Mouse (Mus musculus): ENCODE results near the gene Ces5a.
"Not testable (repeated sequence)": the region's sequence is repeated elsewhere in the genome, so short reads cannot be mapped to it uniquely, and the experiment has no call there.

Ces5a gene

DNA sequence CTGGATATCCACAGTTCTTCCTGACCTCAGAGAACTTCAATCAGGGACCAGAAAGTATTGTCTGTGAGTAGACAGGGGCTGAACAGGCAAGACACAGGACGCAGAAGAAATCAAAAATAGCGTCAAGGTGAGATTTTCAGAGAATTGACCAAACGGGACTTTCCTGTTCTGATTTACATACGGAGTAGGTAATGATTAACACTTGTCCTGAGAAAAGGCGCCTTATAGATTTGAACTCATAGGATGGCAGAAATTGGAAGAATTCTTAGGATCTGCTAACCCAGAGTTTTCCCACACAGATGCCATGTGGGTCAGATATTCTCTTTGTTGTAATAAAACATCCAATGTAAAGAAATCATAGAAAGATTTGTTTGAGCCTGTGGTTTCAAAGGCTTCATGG lies at the start of gene Ces5a:
Gene Ces5a, minus strand, starts transcription at position 101 of the 400 bp plus-strand sequence.
- no peak for DNase-seq (ENCODE audit: low read depth)

DNA sequence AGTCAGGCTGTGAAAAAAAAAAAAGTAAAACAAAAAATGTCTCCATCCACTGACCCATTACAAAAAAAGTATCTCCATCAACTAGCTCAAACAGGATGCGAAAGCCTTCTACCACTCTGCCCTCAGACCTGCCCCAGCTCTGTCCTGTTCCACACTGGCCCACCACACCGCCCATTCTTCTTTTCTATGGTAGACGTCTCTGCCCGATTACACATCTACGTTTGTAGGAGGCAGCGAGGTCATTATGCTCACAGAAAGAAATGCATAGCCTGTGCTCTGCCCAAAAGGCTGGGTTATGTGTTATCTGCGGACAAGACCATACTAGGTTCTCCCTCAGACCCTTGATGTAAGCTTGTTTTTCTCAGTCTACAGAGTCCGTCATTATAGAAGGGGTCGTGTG lies 37.2 kb upstream of the Ces5a start:
- no peak for DNase-seq (ENCODE audit: low read depth)

DNA sequence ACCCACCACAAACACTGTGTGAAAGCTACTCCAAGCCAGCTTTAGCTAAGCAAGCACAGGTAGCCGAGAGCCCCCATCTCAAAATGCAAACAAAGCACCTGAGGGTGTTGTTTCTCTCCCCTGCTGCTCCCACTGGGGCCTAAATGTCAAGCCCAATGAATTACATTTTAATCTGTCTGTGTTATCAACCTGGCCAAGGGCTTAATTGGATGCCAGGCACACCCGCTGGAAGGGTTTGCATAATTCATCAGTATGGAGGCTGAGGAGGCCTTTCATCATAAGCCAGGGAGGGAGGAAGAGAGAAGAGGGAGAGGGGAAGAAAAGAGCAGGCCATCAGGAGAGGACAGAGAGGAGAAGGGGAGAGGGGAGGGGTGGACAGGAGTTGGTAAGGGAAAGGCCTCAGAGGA lies 36.5 kb upstream of the Ces5a start:
- no peak for DNase-seq (ENCODE audit: low read depth)

DNA sequence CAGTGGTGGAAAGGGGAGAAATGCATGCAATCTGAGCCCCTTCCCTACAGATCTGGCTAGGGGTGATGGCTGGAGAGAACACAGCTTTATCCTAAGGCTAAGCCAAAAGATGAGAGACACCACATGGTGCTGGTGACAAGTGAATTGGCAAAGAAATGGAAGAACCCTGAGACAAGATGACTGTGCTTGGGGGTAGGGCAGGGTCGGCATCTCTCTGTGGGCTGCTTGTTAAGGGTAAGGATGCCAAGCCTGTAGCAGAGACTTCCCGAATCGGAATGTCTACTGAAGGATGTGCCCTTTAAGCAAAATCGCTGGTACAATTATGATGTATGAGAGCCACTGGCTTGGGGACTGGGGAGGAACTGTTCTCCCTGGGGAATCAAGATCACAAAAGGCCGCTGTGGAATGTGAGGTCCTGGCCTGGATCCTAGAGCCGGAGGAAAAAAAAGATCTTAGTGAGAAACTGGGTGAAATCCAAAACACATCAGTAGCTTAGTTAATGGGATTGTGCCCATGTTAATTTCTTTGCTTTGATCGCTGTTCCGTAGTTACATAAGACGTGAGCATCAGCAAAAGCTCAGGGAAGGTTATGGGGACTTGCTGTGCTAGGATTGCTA lies 35.8 kb upstream of the Ces5a start:
- DNase-seq (ENCODE audit: low read depth): no peak

DNA sequence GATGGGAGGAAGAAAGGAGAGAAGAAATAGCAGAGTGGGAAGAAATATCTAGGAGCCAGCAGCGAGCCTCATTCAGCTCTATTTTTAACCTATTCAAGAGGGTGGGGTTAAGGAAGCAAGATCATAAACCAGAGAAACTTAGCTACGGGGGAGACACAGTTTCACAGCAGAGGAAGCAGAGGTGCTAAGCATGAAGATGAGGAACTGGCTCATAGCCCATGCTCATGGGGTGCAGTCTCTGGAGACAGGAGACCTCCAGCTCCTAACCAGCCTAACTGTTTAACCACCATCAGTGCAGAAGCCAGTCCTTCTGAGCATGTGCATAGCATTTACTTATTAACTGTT lies 34.5 kb upstream of the Ces5a start:
- no peak for DNase-seq (ENCODE audit: low read depth)

DNA sequence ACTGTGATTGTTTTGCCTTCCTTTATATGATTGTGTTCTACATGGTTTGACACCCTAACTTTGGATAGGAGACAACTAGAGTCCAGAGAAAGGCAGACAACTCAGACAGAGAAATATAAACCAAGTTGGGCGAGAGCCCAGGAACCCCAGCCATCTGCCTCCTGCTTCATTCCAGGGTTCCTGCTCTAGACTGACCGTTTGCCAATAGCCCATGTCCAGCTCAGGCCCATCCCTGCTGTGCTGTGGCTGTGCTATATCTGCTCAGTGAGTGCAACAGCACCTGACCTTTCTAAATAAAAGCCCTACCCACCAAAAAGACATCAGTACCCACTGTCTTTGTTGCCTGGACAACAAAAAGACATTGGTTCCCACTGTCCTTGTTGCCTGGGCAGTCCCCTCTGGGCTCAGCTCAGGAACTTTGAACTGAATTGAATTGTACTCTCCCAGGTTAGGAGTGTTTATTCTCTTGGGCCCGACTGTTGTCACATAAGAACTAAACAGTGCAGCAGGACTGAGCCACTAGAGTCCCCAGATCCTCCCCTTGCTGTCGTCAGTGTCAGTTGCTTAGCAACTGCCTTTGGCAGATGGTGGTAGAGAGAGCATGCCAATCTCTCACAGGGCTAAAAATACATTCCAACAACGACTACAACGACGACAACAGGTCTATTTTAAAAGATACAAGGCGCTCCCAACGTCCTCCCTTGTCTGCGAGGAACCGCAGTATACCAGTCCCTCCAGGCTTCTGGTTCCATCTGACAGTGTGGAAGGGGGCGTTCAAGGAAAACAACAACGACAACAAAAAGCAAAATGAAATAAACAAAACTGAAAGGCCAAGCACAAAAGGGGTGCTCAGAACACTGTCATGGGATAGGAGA lies 33.9 kb upstream of the Ces5a start:
- no peak for DNase-seq (ENCODE audit: low read depth)

DNA sequence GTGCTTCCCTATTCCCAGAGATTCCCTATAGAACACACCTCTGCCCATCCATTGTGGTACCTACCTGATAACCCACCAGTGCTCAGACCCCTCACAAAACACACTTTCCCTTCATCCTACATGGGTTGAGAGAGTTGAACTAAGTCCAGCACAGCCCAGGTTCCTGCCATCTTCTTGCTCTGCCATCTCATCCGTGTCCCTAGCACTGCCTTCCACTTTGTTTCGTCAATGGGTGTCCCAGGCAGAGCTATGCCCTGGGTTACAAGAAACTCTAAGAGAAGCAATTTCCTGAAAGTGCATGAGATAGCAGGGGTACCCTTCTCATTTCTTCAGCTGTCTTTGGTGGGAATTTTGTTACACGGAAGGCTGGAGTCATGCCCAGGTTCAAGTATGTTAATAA lies 33.0 kb upstream of the Ces5a start:
- no peak for DNase-seq (ENCODE audit: low read depth)

DNA sequence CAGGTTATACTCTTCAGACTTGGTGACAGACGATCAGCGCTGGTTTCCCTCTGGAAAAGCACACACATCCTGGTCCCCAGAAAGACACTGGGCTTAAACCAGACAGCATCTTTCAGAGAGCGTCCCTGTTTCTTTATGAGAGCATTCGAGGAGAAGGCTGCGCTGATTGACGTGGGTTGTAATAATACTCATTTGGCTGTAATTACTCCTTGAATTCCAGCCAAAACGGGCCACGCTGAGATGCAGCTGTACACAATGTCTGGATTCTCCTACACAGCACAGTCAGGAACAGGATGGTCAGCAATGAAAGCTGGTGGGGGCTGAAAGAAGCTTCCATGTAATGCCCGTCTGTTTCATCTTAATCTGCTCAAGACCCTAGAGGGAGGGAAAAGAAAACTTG lies 31.5 kb upstream of the Ces5a start:
- no peak for DNase-seq (ENCODE audit: low read depth)

DNA sequence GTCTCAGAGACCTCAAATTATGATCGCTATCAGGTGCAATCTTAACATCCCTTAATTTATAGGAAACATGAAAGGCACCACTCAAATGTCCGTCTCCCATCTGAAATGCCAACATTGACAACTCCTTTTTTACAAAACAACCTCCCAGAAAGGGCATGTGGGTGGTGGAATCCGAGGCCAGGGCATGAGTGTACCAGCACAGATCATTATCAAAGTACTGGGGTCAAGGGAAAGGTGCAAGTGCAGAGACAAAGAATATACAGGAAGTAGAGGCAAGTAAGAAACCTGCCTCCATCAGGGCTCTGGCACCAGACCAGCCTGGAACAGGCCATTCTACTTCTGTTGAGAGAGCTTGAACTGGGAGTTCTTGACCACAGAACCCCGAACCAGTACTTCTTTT lies 29.0 kb upstream of the Ces5a start:
- DNase-seq (ENCODE audit: low read depth): no peak

DNA sequence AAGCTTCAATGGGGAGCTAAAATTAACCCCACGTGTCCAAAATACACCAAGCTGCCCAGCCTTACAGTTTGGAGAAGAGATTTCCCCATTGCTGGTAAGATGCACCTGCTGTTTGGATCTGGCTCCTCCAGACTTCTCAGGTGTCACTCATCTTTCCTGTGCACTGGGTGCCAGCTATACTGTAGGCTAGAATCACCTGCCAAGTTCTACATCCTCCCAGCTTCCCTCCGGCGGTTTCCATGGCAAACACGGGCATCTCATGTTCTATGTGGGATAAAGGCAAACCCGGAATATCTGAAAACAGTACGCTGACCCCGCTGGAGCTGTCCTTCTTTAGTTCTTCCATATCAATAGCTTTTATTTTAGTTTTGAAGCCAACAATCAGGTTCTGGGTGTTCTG lies 27.9 kb upstream of the Ces5a start:
- no peak for DNase-seq (ENCODE audit: low read depth)

DNA sequence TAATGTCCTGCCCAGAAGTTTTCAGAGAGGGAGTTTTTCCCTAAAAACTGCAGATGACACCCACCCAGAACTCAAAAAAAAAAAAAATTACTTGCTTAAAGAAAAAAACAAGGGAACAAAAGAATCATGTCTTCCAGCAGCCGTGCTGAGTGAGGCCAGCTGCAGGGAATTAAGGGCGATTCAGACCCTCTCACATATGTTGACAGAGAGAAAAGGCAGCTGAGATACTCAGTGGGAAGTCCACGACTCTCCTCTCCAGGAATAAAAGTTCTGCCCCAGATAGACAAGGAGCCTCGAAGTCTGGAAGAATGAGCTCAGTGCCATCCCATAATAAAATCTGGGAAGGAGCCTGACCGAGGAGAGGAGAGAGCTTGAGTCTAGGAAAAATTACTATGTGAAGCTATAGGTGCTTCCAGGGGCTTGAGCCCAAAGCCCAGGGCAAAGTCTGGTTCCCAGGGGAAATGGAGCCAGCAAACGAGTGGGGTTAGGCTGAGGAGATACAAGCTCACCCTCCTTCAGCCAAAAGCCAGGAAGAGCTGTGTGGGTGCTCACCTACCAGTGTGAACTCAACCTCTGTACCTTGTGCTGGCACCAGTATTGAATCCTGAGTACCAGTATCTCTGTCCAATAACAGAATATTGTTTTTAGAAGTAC lies 27.1 kb upstream of the Ces5a start:
- no peak for DNase-seq (ENCODE audit: low read depth)

DNA sequence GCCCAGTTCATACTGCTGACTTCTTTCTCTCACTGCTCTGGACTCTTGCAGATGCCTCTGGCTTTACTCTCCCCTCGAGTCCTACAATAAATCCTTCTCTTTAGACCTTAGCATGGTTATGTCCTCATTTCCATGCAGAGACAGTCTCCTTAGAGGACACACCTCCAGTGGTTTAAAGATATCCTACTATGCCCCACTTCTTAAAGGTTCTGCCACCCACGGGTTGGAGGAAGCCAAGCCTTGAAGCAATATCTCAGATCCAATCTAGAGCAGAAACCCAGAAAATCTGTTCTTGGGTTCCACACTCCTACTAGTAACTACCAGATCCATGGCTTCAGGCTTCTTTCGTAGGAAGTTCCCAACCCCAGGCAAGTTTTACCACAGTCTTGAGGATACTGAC lies 25.6 kb upstream of the Ces5a start:
- DNase-seq (ENCODE audit: low read depth): no peak

DNA sequence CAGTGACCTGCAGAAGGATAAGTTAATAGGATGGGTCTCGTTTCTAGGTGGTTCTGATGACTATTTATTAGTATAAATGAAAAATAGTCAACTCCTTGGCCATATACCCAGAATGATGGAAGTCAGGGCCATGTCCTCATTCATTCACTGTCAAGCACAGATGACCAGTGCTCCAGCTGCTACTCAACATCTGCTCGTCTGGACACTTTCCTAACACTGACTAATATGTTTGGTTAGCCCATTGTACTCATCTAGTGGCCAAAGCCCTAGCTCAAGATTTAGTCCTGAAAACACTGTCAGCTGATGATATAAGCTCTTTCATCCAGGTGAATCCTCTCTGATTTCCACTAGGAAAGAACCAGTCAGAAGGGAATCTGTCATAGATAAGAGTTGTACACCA lies 24.1 kb upstream of the Ces5a start:
- no peak for DNase-seq (ENCODE audit: low read depth)

DNA sequence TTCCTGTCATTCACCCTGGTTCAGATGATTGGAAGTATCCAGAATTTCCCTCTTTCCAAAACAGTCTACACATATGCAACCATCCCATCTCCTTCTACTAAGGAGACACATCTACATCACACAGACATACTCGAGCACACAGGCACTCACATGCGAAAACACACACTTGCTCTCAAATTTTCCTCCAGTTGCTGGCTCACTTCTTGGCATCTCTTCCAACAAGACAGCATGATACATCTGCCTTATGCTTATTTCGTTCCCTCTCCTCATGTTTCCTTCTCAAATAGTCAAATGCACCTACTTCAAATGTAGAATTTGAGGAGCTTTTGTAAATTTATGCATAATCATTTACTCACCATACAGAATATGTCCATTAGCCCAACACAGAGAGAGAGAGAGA lies 33.0 kb downstream of the Ces5a start:
- no peak for DNase-seq (ENCODE audit: low read depth)

DNA sequence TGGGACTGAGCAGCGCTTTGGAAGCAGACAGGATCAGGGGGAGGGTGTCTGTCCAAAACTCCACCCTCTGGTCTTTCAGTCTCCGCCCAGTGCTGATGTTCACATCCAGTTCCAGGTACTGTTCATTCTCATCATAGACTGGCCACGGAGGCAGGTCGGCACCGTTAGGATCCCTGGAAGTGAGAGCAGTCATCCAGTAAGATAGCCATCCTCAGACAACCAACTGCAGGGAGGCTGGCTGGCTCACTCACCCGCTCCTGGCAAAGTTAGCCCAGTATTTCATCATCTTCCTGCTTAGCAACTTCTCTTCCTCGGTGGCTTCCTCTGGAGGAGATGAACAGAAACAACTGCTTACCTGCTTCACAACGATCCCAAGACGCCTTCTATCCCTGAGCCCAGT lies 36.2 kb downstream of the Ces5a start:
- DNase-seq (ENCODE audit: low read depth): no peak

DNA sequence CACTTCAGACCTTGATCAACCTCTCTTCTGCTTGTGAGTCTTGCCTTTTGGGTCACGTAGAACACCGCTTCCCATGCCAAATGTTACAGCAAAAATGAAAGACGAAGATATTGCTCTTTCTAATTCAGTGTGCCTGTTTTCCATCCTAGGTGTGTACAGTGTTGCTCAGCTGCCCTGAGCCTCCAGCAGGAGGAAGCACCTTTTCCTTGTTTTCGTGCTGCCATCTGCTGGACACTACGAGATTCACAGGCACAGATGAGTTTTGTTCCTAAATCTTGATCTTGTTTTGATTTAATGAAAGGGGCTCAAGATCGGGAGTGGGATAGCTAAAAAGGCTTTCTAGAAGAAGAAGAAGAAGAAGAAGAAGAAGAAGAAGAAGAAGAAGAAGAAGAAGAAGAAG lies 40.3 kb downstream of the Ces5a start:
- no peak for DNase-seq (ENCODE audit: low read depth)

DNA sequence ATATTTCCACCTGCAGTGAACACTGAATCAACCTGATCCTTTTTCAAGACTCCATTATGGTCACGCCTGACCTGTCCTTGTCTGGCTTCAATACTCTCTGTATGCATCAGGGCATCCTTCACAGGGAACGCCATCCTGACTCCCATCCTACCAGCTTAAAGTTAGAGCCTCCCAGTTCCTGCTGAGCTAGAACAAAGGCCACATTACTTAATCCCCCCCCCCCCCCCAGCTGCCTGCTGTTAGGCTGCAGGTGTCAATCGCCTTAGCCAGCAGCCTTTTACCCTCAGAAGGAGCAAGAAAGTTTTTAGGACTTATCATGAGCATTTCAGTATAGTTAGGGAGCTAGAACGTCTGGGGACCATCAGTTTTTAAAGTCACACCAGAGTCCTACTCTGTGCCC lies 46.9 kb downstream of the Ces5a start:
- no peak for DNase-seq (ENCODE audit: low read depth)

DNA sequence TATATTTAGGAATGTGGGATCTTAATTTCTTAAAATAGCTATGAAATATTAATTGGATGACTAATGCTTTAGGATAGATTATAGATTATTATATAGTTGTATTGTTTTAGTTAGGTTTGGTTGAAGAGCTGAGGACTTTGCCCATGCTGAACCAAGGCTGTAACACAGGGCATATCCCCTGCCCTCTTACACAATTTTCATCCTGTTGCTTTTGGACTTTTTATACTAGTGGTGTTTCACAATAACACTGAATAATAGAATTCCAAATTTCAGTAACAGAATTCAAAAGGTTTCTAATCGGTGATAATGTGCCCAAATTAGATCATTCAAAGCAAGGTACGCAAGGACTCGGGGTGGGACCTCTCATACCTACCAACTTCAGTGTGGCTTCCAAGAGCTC lies 57.4 kb downstream of the Ces5a start:
- DNase-seq (ENCODE audit: low read depth): no peak

DNA sequence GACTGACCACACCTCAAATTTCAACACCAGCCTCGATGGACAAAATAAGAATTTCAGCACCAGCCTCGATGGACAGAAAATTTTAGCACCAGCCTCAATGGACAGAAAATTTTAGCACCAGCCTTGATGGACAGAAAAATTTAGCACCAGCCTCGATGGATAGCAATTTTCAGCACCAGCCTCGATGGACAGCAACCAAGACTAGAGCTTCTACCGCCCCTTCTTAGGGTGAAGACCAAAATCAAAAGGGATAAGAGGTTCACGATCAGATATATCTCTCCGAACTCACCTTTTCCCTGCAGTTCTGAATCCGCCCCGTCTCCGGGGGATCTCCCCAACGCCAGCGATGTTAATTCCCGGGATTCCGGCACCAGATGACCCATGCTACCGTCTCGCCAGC lies 65.9 kb downstream of the Ces5a start:
- not testable (repeated sequence) for DNase-seq (ENCODE audit: low read depth)

DNA sequence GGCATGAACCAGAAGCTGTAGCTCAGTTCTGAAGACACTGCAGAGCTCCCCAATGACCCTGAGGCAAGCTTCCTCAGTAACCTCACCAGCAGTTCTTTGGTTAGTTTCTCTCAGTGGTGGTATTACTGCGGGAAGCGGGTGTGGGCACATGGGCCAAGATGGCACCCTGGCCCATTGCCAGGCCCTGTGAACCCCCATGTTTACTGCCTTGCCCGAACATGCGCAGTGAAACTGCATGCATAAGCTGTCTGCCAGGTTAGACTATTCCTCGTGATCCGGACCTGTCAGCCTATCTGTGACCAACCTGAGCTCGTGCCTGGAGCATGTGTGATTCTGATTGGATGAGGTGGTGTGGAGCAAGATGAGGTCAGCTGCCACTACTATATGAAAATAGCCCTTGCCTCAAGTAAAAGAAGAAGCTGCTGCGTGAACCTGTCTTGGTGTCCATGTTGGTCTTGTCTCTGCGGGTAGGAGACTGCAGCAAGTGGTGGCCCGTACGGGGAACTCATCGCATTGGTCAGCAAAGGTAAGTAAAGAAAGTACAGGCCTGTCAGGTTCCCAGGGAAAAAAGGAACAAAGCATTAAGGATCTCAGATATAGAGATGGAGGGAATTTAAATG lies 81.3 kb downstream of the Ces5a start:
- DNase-seq (ENCODE audit: low read depth): no peak

All from naive thymus-derived CD4-positive, alpha-beta T cell, adult 2 months (primary cell).